In the genomic region with DNA sequence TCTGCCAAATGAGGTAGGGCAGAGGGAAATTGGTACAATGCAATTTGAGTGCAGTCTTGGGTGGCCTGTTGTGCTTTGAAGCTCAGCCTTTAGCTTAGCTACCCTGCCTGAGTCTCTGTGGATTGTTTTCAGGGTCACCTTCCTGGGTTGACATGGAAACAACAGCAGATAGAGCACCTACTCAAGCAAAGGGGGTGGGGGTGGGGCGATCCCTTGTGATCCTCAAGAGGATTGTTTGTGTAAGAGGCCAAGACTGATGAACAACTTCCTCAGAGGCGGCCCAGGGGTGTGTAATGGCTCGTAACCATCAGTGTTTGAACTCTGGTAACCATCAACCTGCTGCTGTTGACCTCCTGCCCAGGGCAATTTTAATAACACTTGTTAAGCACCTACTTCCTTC, we compare ENCODE assay signal across 15 mouse cellular contexts.
DNase-seq lines count a peak whose midpoint lies in the region; ATAC-seq and TF ChIP-seq lines count a peak whose summit lies in the region.
"Had no signal": no experiment of that assay in that cellular context is flagged by ENCODE, and none has a peak within 500 bp of the region (broad histone marks: within the 10 kb centered on the region; RNA-seq: fewer than 3 reads in every experiment).

No protein-coding gene starts in this region.

- H3K9me3 ChIP-seq in kidney, postnatal 0 days (replicated peaks; ENCODE audit: low read length): no peaks in the 10 kb centered on the region
- no peaks in the 10 kb centered on the region for H3K9me3 ChIP-seq in embryonic facial prominence, embryonic 10.5 days
- no peaks in the 10 kb centered on the region for H3K9me3 ChIP-seq in hindbrain, embryonic 13.5 days
- H3K9me3 ChIP-seq: heart, embryonic 12.5 days; limb, embryonic 15.5 days; lung, embryonic 15.5 days; neural tube, embryonic 13.5 days had no signal

- no peak for TF ChIP-seq CTCF in kidney, postnatal 0 days (IDR thresholded peaks at IDR 0.05; ENCODE audit: low read depth)

- peak; percentile 19 for DNase-seq in kidney, postnatal 0 days (ENCODE audit: low spot score)
- DNase-seq in kidney, postnatal 36 days: no peak
- peak; percentile 68 for DNase-seq in WW6 (ENCODE audit: low read depth, low spot score)
- peak; percentile 44 for DNase-seq in embryonic facial prominence, embryonic 10.5 days (ENCODE audit: low spot score)
- peak; percentile 24 for DNase-seq in retina, embryonic 14.5 days (ENCODE audit: low spot score)
- DNase-seq: cerebellum, adult 11 months; cerebellum, postnatal 36 days; gastrocnemius, postnatal 36 days; heart, postnatal 36 days had no signal

- 17% methylated on average over 3 of the region's 3 CpGs for WGBS in kidney, postnatal 0 days
- WGBS in embryonic facial prominence, embryonic 10.5 days: 27% methylated on average over 3 of the region's 3 CpGs
- WGBS in hindbrain, embryonic 13.5 days: 56% methylated on average over 3 of the region's 3 CpGs

- H3K4me2 ChIP-seq in kidney, postnatal 0 days (ENCODE audit: low read length): no peak overlapping the region
- H3K4me2 ChIP-seq in hindbrain, embryonic 13.5 days: no peak overlapping the region
- H3K4me2 ChIP-seq: heart, embryonic 12.5 days; limb, embryonic 15.5 days; lung, embryonic 15.5 days; neural tube, embryonic 13.5 days had no signal

- H3K9ac ChIP-seq in kidney, postnatal 0 days (ENCODE audit: low read depth, low read length): no peak overlapping the region
- H3K9ac ChIP-seq in hindbrain, embryonic 13.5 days: no peak overlapping the region
- H3K9ac ChIP-seq: heart, embryonic 12.5 days; limb, embryonic 15.5 days; lung, embryonic 15.5 days; neural tube, embryonic 13.5 days had no signal

- H3K4me3 ChIP-seq in kidney, postnatal 0 days (replicated peaks; ENCODE audit: low read depth, low read length): no peak overlapping the region
- no peak overlapping the region for H3K4me3 ChIP-seq in embryonic facial prominence, embryonic 10.5 days
- no peak overlapping the region for H3K4me3 ChIP-seq in hindbrain, embryonic 13.5 days
- H3K4me3 ChIP-seq: heart, embryonic 12.5 days; limb, embryonic 15.5 days; lung, embryonic 15.5 days; neural tube, embryonic 13.5 days had no signal

- peak; percentile 77 for ATAC-seq in kidney, postnatal 0 days (replicated peaks; ENCODE audit: low FRiP score, low read depth)
- ATAC-seq in erythroid progenitor cell, adult 5-6 weeks (replicated peaks; ENCODE audit: low FRiP score, poor library complexity, severe bottlenecking): no peak
- no peak for ATAC-seq in hindbrain, embryonic 13.5 days (ENCODE audit: low FRiP score)

- H3K27ac ChIP-seq in kidney, postnatal 0 days: no peak overlapping the region
- H3K27ac ChIP-seq in embryonic facial prominence, embryonic 10.5 days (replicated peaks): no peak overlapping the region
- H3K27ac ChIP-seq in hindbrain, embryonic 13.5 days: no peak overlapping the region
- H3K27ac ChIP-seq: limb, embryonic 15.5 days; lung, embryonic 15.5 days; neural tube, embryonic 13.5 days had no signal

- H3K4me1 ChIP-seq in kidney, postnatal 0 days (replicated peaks; ENCODE audit: insufficient read depth, low read length): no peaks in the 10 kb centered on the region
- H3K4me1 ChIP-seq in embryonic facial prominence, embryonic 10.5 days: peaks cover 12% of the 10 kb centered on the region
- no peaks in the 10 kb centered on the region for H3K4me1 ChIP-seq in hindbrain, embryonic 13.5 days (replicated peaks)
- H3K4me1 ChIP-seq: limb, embryonic 15.5 days; lung, embryonic 15.5 days; neural tube, embryonic 13.5 days had no signal

- H3K36me3 ChIP-seq in kidney, postnatal 0 days (ENCODE audit: insufficient read depth, low read length): no peaks in the 10 kb centered on the region
- H3K36me3 ChIP-seq in embryonic facial prominence, embryonic 10.5 days (replicated peaks): no peaks in the 10 kb centered on the region
- H3K36me3 ChIP-seq in hindbrain, embryonic 13.5 days: no peaks in the 10 kb centered on the region
- H3K36me3 ChIP-seq: heart, embryonic 12.5 days; limb, embryonic 15.5 days; lung, embryonic 15.5 days; neural tube, embryonic 13.5 days had no signal

- H3K27me3 ChIP-seq in kidney, postnatal 0 days (ENCODE audit: insufficient read depth, low read length): no peaks in the 10 kb centered on the region
- H3K27me3 ChIP-seq in embryonic facial prominence, embryonic 10.5 days (replicated peaks; ENCODE audit: low read depth, poor library complexity, severe bottlenecking): peaks cover 14% of the 10 kb centered on the region
- 0 out of 2 replicates have a peak, but pooled peaks cover 7% of the 10 kb centered on the region for H3K27me3 ChIP-seq in hindbrain, embryonic 13.5 days
- H3K27me3 ChIP-seq: limb, embryonic 15.5 days; neural tube, embryonic 13.5 days had no signal

Comparison
In these comparisons a context has a peak if more than half of its experiments do, and no peak if none do; other contexts are left out.
1. DNase-seq: peak in kidney, postnatal 0 days (single experiment), WW6 (single experiment), embryonic facial prominence, embryonic 10.5 days (single experiment) and retina, embryonic 14.5 days (single experiment); none in kidney, postnatal 36 days (0 of 2).